Mouse (Mus musculus) MEL (cell line): Measurements from ENCODE around the gene Rbck1. TPM values are rescaled to one million over a fixed set of nuclear protein-coding genes. Genes with fewer than 3 reads are reported as not detected.
A peak's percentile ranks its signal among the peaks of the same experiment; 100 is the strongest.

Source experiments
- DNase-seq: peaks from one replicate; pipeline ENCODE4 v3.0.0; 2011; ENCODE audit warnings: low read depth, low spot score
- H3K27ac ChIP-seq: 2 replicates; pipeline ENCODE4 v1.5.1; 2012; ENCODE audit warnings: low read depth, mild to moderate bottlenecking, control low read depth, low read length, moderate library complexity; ENCODE audit not compliant: control insufficient read depth
- H3K27me3 ChIP-seq, 2 experiments: fragments of 150-350 bp in 1 of 2; sonication (generic) in 1 of 2; 2 replicates each; pipeline ENCODE4 v1.6.1; 2012; ENCODE audit warnings: low read length in 2 of 2, mild to moderate bottlenecking in 2 of 2, improper control_type of control experiment in 1 of 2, moderate library complexity in 1 of 2; ENCODE audit not compliant: insufficient read depth in 2 of 2, control insufficient read depth in 1 of 2
- H3K36me3 ChIP-seq, 2 experiments: 2 replicates each; pipeline ENCODE4 v1.6.1; 2012 to 2014; ENCODE audit warnings: low read length in 2 of 2, improper control_type of control experiment in 1 of 2, inconsistent platforms in 1 of 2, mild to moderate bottlenecking in 1 of 2; ENCODE audit not compliant: insufficient read depth in 2 of 2, control insufficient read depth in 1 of 2
- H3K4me1 ChIP-seq, 2 experiments: fragments of 150-350 bp in 1 of 2; sonication (generic) in 1 of 2; 2 replicates each; pipeline ENCODE4 v1.6.1; 2012; ENCODE audit warnings: low read length in 2 of 2, improper control_type of control experiment in 1 of 2, mild to moderate bottlenecking in 1 of 2; ENCODE audit not compliant: insufficient read depth in 2 of 2, control insufficient read depth in 1 of 2
- H3K4me3 ChIP-seq, 2 experiments: fragments of 150-350 bp in 1 of 2; sonication (generic) in 1 of 2; 2 replicates each; pipeline ENCODE4 v1.5.1; 2012; ENCODE audit warnings: low read depth in 2 of 2, low read length in 2 of 2, mild to moderate bottlenecking in 2 of 2, moderate library complexity in 2 of 2, control low read depth in 1 of 2, improper control_type of control experiment in 1 of 2; ENCODE audit not compliant: control insufficient read depth in 1 of 2, insufficient read depth in 1 of 2
- H3K79me2 ChIP-seq: 2 replicates; pipeline ENCODE4 v1.6.1; 2012; ENCODE audit warnings: mild to moderate bottlenecking, low read length, moderate library complexity; ENCODE audit not compliant: control insufficient read depth, poor library complexity, insufficient read depth
- H3K9ac ChIP-seq: 2 replicates; pipeline ENCODE4 v1.6.1; 2012; ENCODE audit warnings: low read depth, mild to moderate bottlenecking, control low read depth, low read length, moderate library complexity; ENCODE audit not compliant: control insufficient read depth, poor library complexity, severe bottlenecking
- H3K9me3 ChIP-seq: fragments of 150-350 bp; sonication (generic); replicated peaks from 2 replicates; pipeline ENCODE4 v1.6.1; 2012; ENCODE audit warnings: mild to moderate bottlenecking, low read length, improper control_type of control experiment, moderate library complexity; ENCODE audit not compliant: insufficient read depth
- CHD2 ChIP-seq: IDR thresholded peaks from 2 replicates; pipeline ENCODE4 v1.6.1; 2011; ENCODE audit warnings: low read length, improper control_type of control experiment
- CTCF ChIP-seq, 3 experiments: IDR thresholded peaks in 2 of 3; conservative IDR thresholded peaks in 1 of 3; 2 replicates each; pipeline ENCODE4 v1.5.1; 2011 to 2012; ENCODE audit warnings: low read length in 3 of 3, low read depth in 2 of 3, mild to moderate bottlenecking in 2 of 3, improper control_type of control experiment in 1 of 3, inconsistent platforms in 1 of 3, mixed read lengths in 1 of 3, moderate library complexity in 1 of 3; ENCODE audit not compliant: control insufficient read depth in 1 of 3, insufficient read depth in 1 of 3, poor library complexity in 1 of 3, severe bottlenecking in 1 of 3
- ETS1 ChIP-seq: IDR thresholded peaks from 2 replicates; pipeline ENCODE4 v1.6.1; 2012; ENCODE audit warnings: low read depth, mild to moderate bottlenecking, inconsistent platforms, low read length, improper control_type of control experiment, moderate library complexity
- GATA1 ChIP-seq: IDR thresholded peaks from 2 replicates; pipeline ENCODE4 v1.6.1; 2011; ENCODE audit warnings: low read depth, low read length, improper control_type of control experiment
- MAFK ChIP-seq: IDR thresholded peaks from 2 replicates; pipeline ENCODE4 v1.6.1; 2011; ENCODE audit warnings: low read depth, mild to moderate bottlenecking, low read length, improper control_type of control experiment, borderline replicate concordance
- MEF2A ChIP-seq: IDR thresholded peaks from 2 replicates; pipeline ENCODE4 v1.6.1; 2014; ENCODE audit warnings: low read depth, mild to moderate bottlenecking, inconsistent platforms, low read length, improper control_type of control experiment; ENCODE audit not compliant: poor library complexity, insufficient replicate concordance, severe bottlenecking; ENCODE audit errors: extremely low read depth
- MXI1 ChIP-seq: IDR thresholded peaks from 2 replicates; pipeline ENCODE4 v1.6.1; 2011; ENCODE audit warnings: mild to moderate bottlenecking, low read depth, low read length, improper control_type of control experiment
- NELFE ChIP-seq: IDR thresholded peaks from 2 replicates; pipeline ENCODE4 v1.6.1; 2011; ENCODE audit warnings: low read depth, low read length, improper control_type of control experiment
- NRF1 ChIP-seq: IDR thresholded peaks from 2 replicates; pipeline ENCODE4 v1.6.1; 2014; ENCODE audit warnings: low read depth, mild to moderate bottlenecking, inconsistent platforms, low read length, improper control_type of control experiment, moderate library complexity; ENCODE audit not compliant: poor library complexity, insufficient read depth, severe bottlenecking
- POLR2AphosphoS5 ChIP-seq: IDR thresholded peaks from 2 replicates; pipeline ENCODE4 v1.6.1; 2012; ENCODE audit warnings: low read depth, borderline replicate concordance, mild to moderate bottlenecking, inconsistent platforms, low read length, moderate library complexity, mixed read lengths
- RCOR1 ChIP-seq: IDR thresholded peaks from 2 replicates; pipeline ENCODE4 v1.6.1; 2012; ENCODE audit warnings: low read depth, mild to moderate bottlenecking, inconsistent platforms, low read length, improper control_type of control experiment
- TBP ChIP-seq: IDR thresholded peaks from 2 replicates; pipeline ENCODE4 v1.8.0; 2011; ENCODE audit warnings: low read depth, low read length, improper control_type of control experiment
- UBTF ChIP-seq: IDR thresholded peaks from 2 replicates; pipeline ENCODE4 v1.6.1; 2012; ENCODE audit warnings: low read depth, mild to moderate bottlenecking, inconsistent platforms, low read length, improper control_type of control experiment, moderate library complexity, borderline replicate concordance; ENCODE audit not compliant: insufficient read depth
- USF2 ChIP-seq, 2 experiments: IDR thresholded peaks; 2 replicates each; pipeline ENCODE4 v1.6.1; 2011 to 2012; ENCODE audit warnings: improper control_type of control experiment in 2 of 2, low read length in 2 of 2, borderline replicate concordance in 1 of 2, inconsistent platforms in 1 of 2, low read depth in 1 of 2, mild to moderate bottlenecking in 1 of 2; ENCODE audit not compliant: insufficient read depth in 1 of 2
- ZNF384 ChIP-seq: IDR thresholded peaks from 2 replicates; pipeline ENCODE4 v1.6.1; 2012; ENCODE audit warnings: low read depth, mild to moderate bottlenecking, inconsistent platforms, low read length, improper control_type of control experiment
- polyA plus RNA-seq, 2 experiments: library from polyadenylated mRNA; stranded (reverse) in 1 of 2; unstranded in 1 of 2; fragments of >175 nt in 1 of 2; fragments of >200 nt in 1 of 2; gene quantifications; 2 replicates each; pipeline versions ENCODE4 v1.2.1 to v1.2.4; 2012; ENCODE audit warnings: low replicate concordance in 2 of 2, low read depth in 1 of 2; ENCODE audit not compliant: insufficient read length in 2 of 2, insufficient read depth in 1 of 2, missing spikeins in 1 of 2
- total RNA-seq: library from RNA; depleted of rRNA; stranded (reverse); fragments of 300-350 nt; gene quantifications from 2 replicates; pipeline ENCODE4 v1.2.3, GENCODE M21; 2012

The Rbck1 gene
- total and polyA plus RNA-seq, 3 experiments = 90.9 to 162 (median 92.1) TPM

GRCm38 (mm10) chr2:152345393-152345792 is 12.9 kb upstream of the Rbck1 start:
- no peak overlapping the region for H3K4me3 ChIP-seq
- TF ChIP-seq RCOR1 (no peak), MAFK (no peak), CTCF (IDR thresholded peaks at IDR 0.05 in 2 of 3, conservative IDR thresholded peaks at IDR 0.05 in 1 of 3; ENCODE audit: control insufficient read depth in 1 of 3, insufficient read depth in 1 of 3, low read depth in 2 of 3, low read length in 3 of 3, poor library complexity in 1 of 3, severe bottlenecking in 1 of 3) (no peak), POLR2AphosphoS5 (no peak), GATA1 (no peak), UBTF (no peak), NELFE (no peak), MEF2A (no peak)
- TF ChIP-seq, all 39 proteins: peak for 0
- Histone ChIP-seq H3K79me2 (peaks cover 25% of the 10 kb centered on the region), H3K36me3 (peaks cover 12 to 63% of the 10 kb centered on the region in 2 experiments; a peak in 3 of 4 replicates), H3K9me3 (no peaks in the 10 kb centered on the region), H3K9ac (peak overlapping the region; percentile 84; the same call in 1 of the 2 replicates), H3K27me3 (no peaks in the 10 kb centered on the region), H3K4me1 (peaks cover 28 to 60% of the 10 kb centered on the region in 2 experiments), H3K27ac (peak overlapping the region; percentile 92; the same call in 1 of the 2 replicates)
- DNase-seq = no peak

- Histone ChIP-seq H3K4me1 (peaks cover 28 to 63% of the 10 kb centered on the region in 2 experiments), H3K36me3 (peaks cover 12 to 65% of the 10 kb centered on the region in 2 experiments; a peak in 3 of 4 replicates), H3K9me3 (no peaks in the 10 kb centered on the region), H3K79me2 (peaks cover 28% of the 10 kb centered on the region), H3K27ac (peak overlapping the region; percentile 92), H3K27me3 (no peaks in the 10 kb centered on the region), H3K4me3 (peak overlapping the region in 1 of 2 experiments; percentile 91; a peak in 1 of 4 replicates), H3K9ac (peak overlapping the region; percentile 84)
- no peak for DNase-seq
- TF ChIP-seq ZNF384 = peak; percentile 53; the same call in 1 of the 2 replicates
- no peak for TF ChIP-seq ETS1
- TF ChIP-seq USF2 (IDR thresholded peaks at IDR 0.05; ENCODE audit: borderline replicate concordance in 1 of 2, insufficient read depth in 1 of 2, low read depth in 1 of 2, low read length in 2 of 2) = no peak
- TF ChIP-seq CHD2 = no peak
- TF ChIP-seq NRF1 = no peak
- no peak for TF ChIP-seq TBP
- no peak for TF ChIP-seq MAFK
- no peak for TF ChIP-seq MXI1
Measured at GRCm38 (mm10) chr2:152344909-152345308, 12.5 kb upstream of the Rbck1 start.
